Mouse (Mus musculus): ENCODE measurements at regions not wholly inside any gene's neighbourhood (a gene's known extent, or its start where the extent isn't known, plus 50 kb on each side); places are given as distances from the start of the nearest gene placed in this dataset.

- no peak for TF ChIP-seq GATA1 (IDR thresholded peaks at IDR 0.05; ENCODE audit: borderline replicate concordance, low read length)
- TF ChIP-seq FLI1 (IDR thresholded peaks at IDR 0.05; ENCODE audit: low read length), result no peak
These were observed 189.1 kb upstream of the Bmp2 start for GRCm38 (mm10) chr2:133362693-133363443.

All from megakaryocyte, embryonic 14.5 days (primary cell).